8 mouse cellular contexts compared by ENCODE assay signal in genomic region chr15:78670341-78670740, GRCm38 (mm10). TPM values are rescaled to one million over a fixed set of nuclear protein-coding genes. Genes with fewer than 3 reads are reported as not detected.
DNase-seq lines count a peak whose midpoint lies in the region; ATAC-seq and TF ChIP-seq lines count a peak whose summit lies in the region.

No protein-coding gene starts in this region.

- peak; percentile 35; the same call in 1 of the 2 replicates for ATAC-seq in forebrain, embryonic 14.5 days

- peak; percentile 61 for DNase-seq in forebrain, embryonic 14.5 days (ENCODE audit: low spot score)
- no peak for DNase-seq in forebrain, embryonic 10.5 days (ENCODE audit: extremely low spot score, low spot score)
- DNase-seq in right cerebral cortex, postnatal 10 days (ENCODE audit: low spot score in 2 of 2), result peak; percentile 82 to 87
- DNase-seq in right cerebral cortex, postnatal 25 days, result no peak
- peak; percentile 50 to 85 for DNase-seq in left cerebral cortex, postnatal 10 days (ENCODE audit: extremely low spot score in 1 of 2, low spot score in 2 of 2)
- peak; percentile 66 for DNase-seq in retina, embryonic 14.5 days (ENCODE audit: low spot score)
- no peak for DNase-seq in heart, adult 2 months
- no peak for DNase-seq in T-cell, adult 2 months (ENCODE audit: low spot score)

- H3K27ac ChIP-seq in forebrain, embryonic 14.5 days (ENCODE audit: low read depth, low read length), result no peak overlapping the region; the same call in 1 of the 2 replicates
- H3K27ac ChIP-seq in forebrain, embryonic 10.5 days, result no peak overlapping the region
- no peak overlapping the region for H3K27ac ChIP-seq in heart, adult 2 months

- no peak for TF ChIP-seq CTCF in heart, adult 2 months (IDR thresholded peaks at IDR 0.05)

- intact Hi-C loops in left cerebral cortex, postnatal 10 days (cut with DNase I), result loop anchor here (5.0 kb wide), 1 partner anchor 42 kb away; no protein-coding TSS in a partner anchor
- intact Hi-C loops in heart, adult 2 months (cut with DNase I), result no loop called here

- no peaks in the 10 kb centered on the region for H3K79me2 ChIP-seq in heart, adult 2 months (replicated peaks; ENCODE audit: control insufficient read depth, insufficient read depth, low read length)

- no peak for TF ChIP-seq POLR2A in heart, adult 2 months (IDR thresholded peaks at IDR 0.05; ENCODE audit: insufficient read depth, low read depth, low read length)

- H3K27me3 ChIP-seq in forebrain, embryonic 14.5 days (replicated peaks; ENCODE audit: control insufficient read depth, insufficient read depth, low read length), result peaks cover 16% of the 10 kb centered on the region
- H3K27me3 ChIP-seq in forebrain, embryonic 10.5 days (ENCODE audit: poor library complexity, severe bottlenecking), result peaks cover 68% of the 10 kb centered on the region
- H3K27me3 ChIP-seq in heart, adult 2 months (ENCODE audit: control insufficient read depth, insufficient read depth, low read length), result peaks cover 10% of the 10 kb centered on the region

- H3K36me3 ChIP-seq in forebrain, embryonic 14.5 days (ENCODE audit: control insufficient read depth, insufficient read depth, low read length), result no peaks in the 10 kb centered on the region
- no peaks in the 10 kb centered on the region for H3K36me3 ChIP-seq in forebrain, embryonic 10.5 days (replicated peaks)
- H3K36me3 ChIP-seq in heart, adult 2 months (ENCODE audit: control insufficient read depth, insufficient read depth, low read length), result no peaks in the 10 kb centered on the region

- no peak overlapping the region for H3K4me3 ChIP-seq in forebrain, embryonic 14.5 days (ENCODE audit: low read depth, low read length)
- no peak overlapping the region for H3K4me3 ChIP-seq in forebrain, embryonic 10.5 days
- no peak overlapping the region for H3K4me3 ChIP-seq in heart, adult 2 months

- H3K9ac ChIP-seq in forebrain, embryonic 14.5 days (ENCODE audit: low read length), result no peak overlapping the region
- H3K9ac ChIP-seq in heart, adult 2 months (ENCODE audit: low read depth, low read length), result no peak overlapping the region

- H3K9me3 ChIP-seq in forebrain, embryonic 14.5 days (replicated peaks; ENCODE audit: control insufficient read depth, low read length), result no peaks in the 10 kb centered on the region
- H3K9me3 ChIP-seq in forebrain, embryonic 10.5 days, result no peaks in the 10 kb centered on the region; the same call in 1 of the 2 replicates

- H3K4me1 ChIP-seq in forebrain, embryonic 14.5 days (ENCODE audit: control insufficient read depth, insufficient read depth, low read length), result peaks cover 21% of the 10 kb centered on the region
- peaks cover 38% of the 10 kb centered on the region for H3K4me1 ChIP-seq in forebrain, embryonic 10.5 days
- H3K4me1 ChIP-seq in heart, adult 2 months (ENCODE audit: control insufficient read depth, insufficient read depth, low read length), result peaks cover 3% of the 10 kb centered on the region

- no peak for TF ChIP-seq EP300 in heart, adult 2 months (IDR thresholded peaks at IDR 0.05; ENCODE audit: insufficient read depth, low read depth, low read length)

- WGBS in forebrain, embryonic 14.5 days, result 29% methylated on average over 5 of the region's 5 CpGs
- 49% methylated on average over 5 of the region's 5 CpGs for WGBS in forebrain, embryonic 10.5 days
- WGBS in heart, adult 2 months, result 34% methylated on average over 5 of the region's 5 CpGs

- no peak overlapping the region for H3K4me2 ChIP-seq in forebrain, embryonic 14.5 days (ENCODE audit: low read length)

RNA-seq across cellular contexts. Expression of gene Elfn2, which starts 48.2 kb away (rescaled TPM):
- polyA plus RNA-seq in forebrain, embryonic 14.5 days (2014; fragmentation: Nextera tagmentation; extraction: Ambion mirVana), result 3.7 and 5.3 TPM in 2 replicates
- 0.05 and 0.15 TPM in 2 replicates for polyA plus RNA-seq in forebrain, embryonic 10.5 days (2016; fragmentation: Nextera tagmentation; extraction: Ambion mirVana)
- total RNA-seq in left cerebral cortex, postnatal 10 days (2021), result 100 to 1,000 TPM in 1 of 2 experiments, 10 to 100 TPM in 1; 92.2 to 116 TPM
- 1 to 10 TPM; 1.3 to 3.4 TPM for total RNA-seq in heart, adult 2 months (2021)
- 0.16 and 0.35 TPM in 2 replicates for polyA plus RNA-seq in heart, adult 2 months (2012; rRNA removed)

Comparison
In these comparisons a context has a peak if more than half of its experiments do, and no peak if none do; other contexts are left out.
1. DNase-seq: peak in forebrain, embryonic 14.5 days (single experiment), right cerebral cortex, postnatal 10 days (2 of 2), left cerebral cortex, postnatal 10 days (2 of 2) and retina, embryonic 14.5 days (single experiment); none in forebrain, embryonic 10.5 days (single experiment), right cerebral cortex, postnatal 25 days (single experiment), heart, adult 2 months (0 of 2) and T-cell, adult 2 months (single experiment).